Mouse (Mus musculus) gastrocnemius, postnatal 36 days (tissue): Measurements from ENCODE around the gene Aatk. TPM values are rescaled to one million over a fixed set of nuclear protein-coding genes. Genes with fewer than 3 reads are reported as not detected.

Experiments
- DNase-seq, 2 experiments: peaks; one replicate each; pipeline ENCODE4 v3.0.0; 2022
- intact Hi-C: fragments of 180-260 bp; cut with DNase I; formaldehyde crosslinking; loops from one replicate; pipeline ENCODE4 v1.15.1; 2025
- total RNA-seq, 2 experiments: library from RNA; stranded (reverse); gene quantifications; 2 replicates each; pipeline ENCODE4 v1.2.3; 2021

Gene Aatk
- total RNA-seq, 2 experiments from 2014 or later = 3.2 to 4.1 TPM

DNA sequence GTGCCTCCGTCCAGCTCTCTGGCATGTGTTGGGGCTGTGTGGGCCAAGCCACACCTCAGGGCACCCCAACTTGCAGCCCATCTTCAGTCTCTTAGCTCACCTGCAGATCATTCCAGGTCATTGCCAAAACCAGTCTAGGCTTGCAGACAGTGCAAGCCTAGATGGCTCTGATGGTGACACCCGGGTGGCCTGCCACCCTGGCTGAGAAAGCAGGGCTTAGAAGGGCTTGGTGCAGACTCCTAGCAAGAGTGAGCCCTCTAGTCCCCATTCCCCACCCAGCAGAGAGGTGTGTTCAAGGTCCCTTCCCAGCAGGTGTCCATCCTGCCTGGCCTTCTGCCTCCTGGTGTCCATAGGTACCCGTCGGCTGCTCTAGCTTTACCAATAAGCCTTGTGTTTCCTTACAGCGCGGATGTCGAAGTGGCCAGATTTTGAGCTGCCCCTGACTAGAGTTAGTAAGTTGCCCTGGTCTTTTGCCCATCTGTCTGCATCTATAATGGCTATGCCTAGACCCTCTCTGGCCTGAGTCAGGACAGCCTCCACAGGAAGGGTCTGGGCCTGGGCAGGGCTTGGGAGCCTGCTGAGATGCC is 44.2 kb downstream of the Aatk start:
- intact Hi-C loops = no loop called here
- DNase-seq = no peak

DNA sequence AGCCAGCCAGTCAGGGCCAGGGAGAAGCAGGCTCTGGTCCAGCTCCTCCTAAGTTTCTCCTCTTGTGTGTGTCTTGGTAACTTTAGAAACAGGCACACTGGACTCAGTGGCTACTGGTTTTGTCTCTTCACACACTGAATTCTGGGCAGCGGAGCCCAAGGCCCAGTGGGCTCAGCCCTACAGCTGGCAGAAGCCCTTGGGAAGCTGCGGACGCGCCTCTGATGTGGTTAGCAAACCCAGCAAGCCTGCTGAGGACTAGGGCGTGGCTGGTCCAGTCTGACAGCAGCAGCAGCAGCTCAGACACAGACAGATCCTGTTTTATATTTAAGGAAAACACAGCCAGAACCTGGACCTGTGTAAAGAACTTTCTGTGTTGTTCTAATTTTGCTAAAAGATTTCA is 44.9 kb downstream of the Aatk start:
- intact Hi-C loops = no loop called here
- no peak for DNase-seq

DNA sequence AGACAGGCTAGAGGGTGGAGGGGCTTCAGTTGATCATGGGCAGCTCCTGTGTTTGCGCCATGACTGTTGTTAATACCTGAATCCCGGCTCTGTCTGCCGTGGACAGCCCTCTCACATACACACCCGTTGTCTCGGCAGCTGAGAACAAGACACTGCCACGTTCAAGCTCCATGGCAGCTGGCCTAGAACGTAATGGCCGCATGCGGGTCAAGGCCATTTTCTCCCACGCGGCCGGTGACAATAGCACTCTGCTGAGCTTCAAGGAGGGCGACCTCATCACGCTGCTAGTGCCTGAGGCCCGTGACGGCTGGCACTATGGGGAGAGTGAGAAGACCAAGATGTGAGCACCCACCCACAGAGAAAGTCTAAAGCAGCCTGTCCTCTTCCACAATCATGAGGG is 49.6 kb downstream of the Aatk start:
- no peak for DNase-seq
- intact Hi-C loops = no loop called here

DNA sequence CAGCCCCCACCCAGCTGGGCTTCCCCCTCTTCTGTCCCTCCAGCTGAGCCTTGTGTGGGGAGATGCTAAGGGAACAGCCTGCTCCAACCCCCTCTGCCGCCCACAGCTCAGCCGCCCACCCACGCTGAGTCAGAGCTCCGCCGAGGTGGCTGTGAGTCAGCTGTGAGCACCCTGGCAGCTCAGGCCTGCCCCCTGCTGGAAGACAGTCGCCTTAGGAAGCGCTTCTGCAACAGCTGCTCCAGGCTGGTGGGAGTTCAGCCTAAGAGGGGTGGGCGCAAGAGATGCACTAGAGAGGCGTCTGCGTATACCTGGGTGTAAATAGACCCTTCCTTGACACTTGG is 55.7 kb downstream of the Aatk start:
- intact Hi-C loops = loop anchor here (1.0 kb wide), 1 partner anchor 82 kb away; no protein-coding TSS in a partner anchor
- DNase-seq = peak; percentile 85 to 88

DNA sequence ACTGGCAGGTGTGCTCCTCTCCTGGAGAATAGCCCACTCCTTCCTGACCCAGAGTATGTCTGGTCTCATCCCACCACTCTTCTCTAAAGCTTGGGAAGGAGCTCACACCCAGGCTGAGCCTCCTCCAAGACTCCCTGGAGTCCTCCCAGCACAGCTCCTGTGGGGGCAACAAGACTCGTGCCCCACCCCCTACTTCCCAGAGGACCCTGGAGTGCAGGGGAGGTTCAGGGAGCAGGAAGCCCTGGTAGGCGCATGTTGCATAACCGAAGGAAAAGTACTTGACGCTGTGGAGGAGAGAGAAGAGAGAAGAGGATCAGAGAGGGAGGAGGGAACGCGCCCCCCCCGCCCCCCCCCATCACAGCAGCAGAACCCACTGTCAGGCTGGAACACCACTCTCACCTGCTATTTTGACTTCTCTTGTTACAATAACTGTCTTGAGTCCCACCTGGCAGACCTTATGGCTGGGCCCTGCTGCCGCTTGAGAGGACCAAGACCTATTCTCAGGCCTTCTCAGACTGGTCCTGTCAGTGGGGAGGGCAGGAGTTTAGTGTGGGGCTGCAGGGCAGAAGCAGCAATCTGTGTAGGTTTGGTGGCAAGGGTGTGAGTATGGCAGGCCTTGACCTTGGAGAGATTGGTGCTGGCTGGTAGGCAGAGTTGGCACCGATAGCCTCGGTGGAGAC is 56.2 kb downstream of the Aatk start:
- DNase-seq = no peak
- intact Hi-C loops = loop anchor here (1.0 kb wide), 2 partner anchors 55 to 81 kb away; no protein-coding TSS in a partner anchor

DNA sequence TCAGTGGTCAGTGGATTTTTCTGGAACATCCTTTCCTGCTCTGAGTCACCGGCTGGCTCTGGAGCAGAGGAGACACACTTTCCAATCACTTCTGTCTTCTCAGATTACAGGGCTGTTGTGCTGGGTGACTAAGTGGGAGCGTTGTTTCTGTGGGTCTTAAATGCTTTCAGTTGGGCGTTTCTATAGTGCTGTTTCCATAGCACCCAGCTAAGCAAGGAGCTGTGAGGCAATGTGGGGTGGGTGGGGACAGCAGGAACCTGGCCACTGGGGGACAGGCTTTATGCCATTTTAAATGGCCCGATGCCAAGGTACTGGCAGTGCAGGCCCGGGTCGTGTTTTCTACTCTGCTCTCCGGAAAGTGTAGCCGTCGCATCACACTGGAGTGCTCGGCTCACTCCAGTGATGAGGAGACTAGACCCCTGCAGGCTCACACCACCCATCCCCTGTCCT is 57.8 kb downstream of the Aatk start:
- intact Hi-C loops = no loop called here
- DNase-seq = peak in 1 of 2 experiments; percentile 28

DNA sequence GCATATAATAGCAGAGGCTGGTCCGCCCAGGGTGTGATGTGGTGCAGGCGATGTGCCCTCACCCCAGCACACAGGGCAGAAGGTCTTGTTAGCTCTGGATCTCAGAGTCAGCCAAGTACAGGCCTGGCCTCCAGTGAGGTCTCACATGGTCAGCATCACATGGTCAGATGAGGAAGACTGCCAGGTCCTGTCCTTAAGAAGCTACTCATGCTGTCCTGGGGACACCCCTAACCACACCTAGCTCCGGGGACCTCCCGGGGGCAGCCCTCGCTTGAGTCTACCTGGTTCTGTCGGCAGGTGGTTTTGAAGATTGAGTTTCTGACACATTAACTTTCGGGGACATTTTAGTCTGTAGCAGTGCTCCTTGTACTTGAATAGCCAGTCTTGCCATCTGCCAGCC is 58.6 kb downstream of the Aatk start:
- intact Hi-C loops = no loop called here
- peak in 1 of 2 experiments; percentile 60 for DNase-seq

DNA sequence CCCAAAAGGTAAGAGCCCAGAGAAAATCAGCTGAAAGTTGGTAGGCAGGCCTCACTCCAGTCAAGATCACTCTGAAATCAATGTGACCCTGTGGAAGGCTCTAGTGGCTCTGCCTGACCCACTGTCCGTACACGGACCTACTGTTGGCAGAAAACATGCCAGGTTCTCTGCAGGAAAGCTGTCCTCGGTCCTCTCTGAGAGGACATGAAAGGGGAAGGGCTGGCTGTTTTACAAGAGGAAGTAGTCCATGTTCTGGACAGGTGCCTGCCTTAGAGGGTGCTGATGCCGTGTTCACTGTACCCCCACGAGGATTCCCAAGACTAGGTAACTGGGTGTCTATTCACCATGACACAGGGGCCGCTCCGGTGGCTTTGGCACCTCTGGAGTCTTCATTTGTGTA is 59.1 kb downstream of the Aatk start:
- no peak for DNase-seq
- intact Hi-C loops = no loop called here

DNA sequence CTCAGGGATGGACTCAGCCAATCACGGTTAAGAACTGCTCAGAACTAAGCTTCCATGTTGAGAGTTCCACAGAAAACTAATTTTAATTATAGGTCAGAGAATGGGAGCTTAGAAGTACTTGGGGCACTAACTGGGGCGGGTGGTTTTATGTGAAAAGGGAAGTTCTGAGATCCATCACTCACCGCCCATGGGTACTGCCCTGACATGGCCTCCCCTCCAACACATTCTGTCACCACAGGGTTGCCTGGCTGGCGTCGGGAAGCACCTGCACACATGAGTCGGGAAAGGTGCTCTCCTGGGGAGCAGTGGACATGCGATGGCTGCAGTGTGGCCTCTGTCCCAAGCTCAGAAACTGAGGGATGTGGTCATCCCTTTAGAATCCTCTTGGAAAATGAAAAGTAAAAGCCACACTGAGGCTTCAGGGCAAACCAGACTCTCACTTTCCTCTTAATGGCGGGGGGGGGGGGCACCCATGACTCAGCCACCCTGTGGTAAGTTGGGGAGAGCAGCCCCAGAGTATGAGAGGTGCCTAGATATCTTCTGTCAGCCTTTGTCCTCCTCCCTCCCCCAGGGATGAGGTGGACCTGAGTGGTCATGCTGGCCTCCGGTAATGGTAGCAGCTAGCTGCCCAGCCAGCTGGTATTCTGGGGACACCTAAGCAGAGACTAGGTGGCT is 60.1 kb downstream of the Aatk start:
- intact Hi-C loops = no loop called here

DNA sequence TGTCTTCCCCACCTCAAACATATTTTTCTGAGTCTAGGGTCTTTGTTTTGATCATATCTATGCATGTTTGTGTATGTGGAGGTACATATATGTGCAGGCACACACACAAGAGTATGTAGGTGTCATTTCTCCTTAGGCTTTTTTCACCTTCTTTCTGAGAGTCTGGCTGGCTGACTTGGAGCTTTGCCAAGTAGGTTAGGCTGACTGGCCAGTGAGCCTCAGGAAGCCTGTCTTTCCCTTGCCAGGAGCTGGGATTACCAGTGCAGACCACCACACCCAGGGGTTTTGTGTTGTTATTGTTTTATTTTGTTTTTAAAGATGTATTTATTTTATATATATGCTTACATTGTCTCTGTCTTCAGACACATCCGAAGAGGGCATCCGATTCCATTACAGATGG is 63.8 kb downstream of the Aatk start:
- no peak for DNase-seq
- intact Hi-C loops = no loop called here

More for the DNA sequence above, 60.1 kb downstream of the Aatk start:
- DNase-seq = no peak

DNA sequence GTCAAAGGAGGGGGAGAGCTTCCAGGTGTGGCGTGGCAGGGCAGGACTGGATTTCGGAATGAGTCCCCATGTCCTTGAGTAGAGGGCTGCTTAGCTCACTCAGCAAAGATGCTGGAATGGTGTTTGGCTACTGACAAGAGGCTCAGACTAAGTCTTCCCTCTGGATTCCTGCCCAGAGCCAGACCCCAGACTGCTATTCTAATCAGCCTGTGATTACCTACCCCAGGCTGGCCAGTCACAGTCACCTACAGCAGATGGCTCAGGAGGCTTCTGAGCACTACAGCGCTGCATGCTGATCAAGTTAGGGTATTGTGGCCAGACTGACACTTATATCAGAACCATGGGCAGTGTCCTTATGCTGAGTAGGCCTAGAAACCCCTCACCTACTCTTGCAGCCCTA is 64.7 kb downstream of the Aatk start:
- no peak for DNase-seq
- intact Hi-C loops = no loop called here

DNA sequence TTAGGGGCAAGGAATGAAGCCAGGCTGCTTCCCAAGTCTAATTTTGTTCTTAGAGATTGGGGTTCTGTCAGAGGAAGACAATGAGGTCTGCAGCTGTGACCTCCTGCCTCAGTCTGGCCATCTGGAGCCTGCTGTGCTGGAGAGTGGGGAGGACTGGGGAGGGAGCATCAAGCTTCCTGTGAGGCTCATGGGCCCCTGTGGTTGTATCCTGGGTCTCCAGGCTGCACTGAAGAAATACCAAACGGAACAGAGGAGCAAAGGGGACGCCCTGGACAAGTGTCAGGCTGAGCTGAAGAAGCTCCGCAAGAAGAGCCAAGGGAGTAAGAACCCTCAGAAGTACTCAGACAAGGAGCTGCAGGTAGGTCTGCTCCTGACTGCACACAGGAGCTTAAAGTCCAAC is 65.2 kb downstream of the Aatk start:
- intact Hi-C loops = no loop called here
- no peak for DNase-seq

DNA sequence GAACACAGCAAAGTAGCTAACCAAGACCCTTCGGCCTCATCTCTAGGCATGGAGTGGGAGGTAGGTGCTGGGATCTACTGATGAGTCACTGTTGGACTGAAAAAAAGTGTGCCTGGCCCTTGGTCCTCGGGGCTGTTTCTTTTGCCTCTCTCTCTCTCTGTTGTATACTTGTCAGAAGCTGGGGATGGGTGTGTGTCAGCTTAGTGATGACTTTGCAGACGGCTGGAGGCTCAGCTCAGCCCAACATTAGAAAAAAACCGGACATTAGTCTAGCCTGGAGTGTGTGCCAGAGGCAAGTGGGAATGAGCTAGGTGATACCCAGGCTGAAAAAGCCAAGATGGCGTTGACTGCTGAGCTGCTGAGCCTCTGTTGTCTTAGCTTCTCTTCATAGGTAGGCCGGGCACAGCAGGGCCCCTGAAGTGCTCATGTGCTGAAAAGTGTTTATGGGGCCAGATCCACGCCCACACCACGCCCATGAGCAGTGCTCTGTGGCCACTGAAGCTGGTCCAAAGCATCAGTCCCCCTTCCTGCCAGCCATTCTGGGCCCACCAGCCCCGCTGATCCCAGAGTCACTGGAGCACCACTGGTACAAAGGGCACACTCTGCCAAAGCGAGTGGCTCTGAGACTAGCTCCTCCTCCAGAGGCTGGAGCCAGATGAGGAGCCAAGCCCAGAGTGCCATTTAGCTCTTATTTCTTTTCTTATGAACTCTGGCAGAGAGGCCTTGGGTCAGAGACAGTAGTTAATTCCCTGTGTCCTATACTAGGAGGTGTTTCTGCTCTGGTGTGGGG is 67.2 kb downstream of the Aatk start:
- intact Hi-C loops = no loop called here
- DNase-seq = no peak

DNA sequence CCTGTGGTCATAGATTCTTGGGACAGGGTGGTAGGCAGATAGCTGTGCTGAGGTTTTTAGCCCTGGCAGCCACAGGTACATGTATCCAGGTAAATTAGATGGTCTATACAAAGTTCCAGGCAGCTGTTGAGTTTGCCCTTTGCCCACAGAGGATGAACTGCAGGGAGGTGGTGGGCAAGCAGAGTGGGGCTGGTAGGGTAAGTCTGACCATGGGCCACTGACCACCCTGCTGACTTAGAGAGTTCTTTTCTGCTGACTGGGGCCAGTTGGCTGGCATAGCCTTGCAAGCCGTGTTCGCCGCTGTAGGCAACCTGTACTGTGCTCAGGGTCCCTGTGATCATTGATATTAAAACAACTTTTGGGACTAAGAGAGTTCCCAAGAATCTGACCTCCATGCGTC is 68.3 kb downstream of the Aatk start:
- no peak for DNase-seq
- intact Hi-C loops = no loop called here

DNA sequence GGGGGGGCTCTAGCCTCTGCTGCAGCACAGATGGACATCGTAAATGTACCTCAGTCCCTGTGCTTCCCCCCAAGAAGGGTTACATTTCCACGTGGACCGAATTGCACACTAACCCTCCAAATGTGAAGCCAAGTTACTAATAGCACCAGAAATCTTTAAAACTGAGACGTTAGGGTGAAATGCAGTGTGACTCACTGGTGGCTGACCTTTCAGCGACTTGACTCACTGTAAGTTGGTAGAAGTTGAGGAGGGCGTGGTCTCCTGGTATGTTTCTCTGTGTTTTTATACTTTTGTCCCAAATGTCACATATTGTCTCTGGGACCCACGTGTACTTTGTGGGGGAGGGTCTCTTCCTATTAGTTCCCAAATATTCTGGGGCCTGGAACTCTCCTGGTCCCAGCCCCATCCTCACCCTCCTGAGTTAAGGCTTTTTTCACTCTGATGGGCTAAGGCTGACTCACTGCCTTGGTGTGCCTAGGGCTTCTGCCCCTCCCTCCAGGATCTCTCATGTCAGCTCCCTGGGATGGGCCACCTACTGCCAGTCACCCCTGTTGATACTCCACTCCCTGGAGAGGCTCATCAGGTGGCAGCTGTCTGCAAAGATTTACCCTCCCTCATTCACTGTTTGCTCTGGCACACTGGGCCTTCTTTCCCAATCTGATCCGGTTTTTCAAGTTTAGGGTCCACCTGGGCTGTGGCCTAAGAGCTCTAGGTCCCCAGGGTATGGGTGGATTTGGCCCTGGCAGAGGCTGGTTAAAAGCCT is 71.0 kb downstream of the Aatk start:
- intact Hi-C loops = no loop called here

DNA sequence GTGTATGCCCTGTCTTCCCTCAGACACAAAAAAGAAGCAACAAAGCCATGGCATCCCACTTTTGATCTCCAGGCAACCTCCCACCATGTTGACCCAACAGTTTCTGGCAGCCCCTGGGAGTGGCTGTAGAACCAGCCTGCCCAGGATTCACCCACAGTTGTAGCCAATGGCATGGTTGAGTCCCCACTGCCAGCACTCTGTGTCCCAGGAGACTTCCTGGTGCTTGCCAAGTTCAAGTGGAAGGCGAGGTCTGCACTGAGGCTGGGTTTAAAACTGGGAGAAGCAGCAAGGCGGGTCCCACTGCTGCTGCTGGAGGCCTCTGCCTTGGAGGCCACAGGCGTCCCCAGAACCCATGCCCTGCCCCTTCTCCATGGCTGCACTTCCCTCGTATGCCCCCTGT is 73.2 kb downstream of the Aatk start:
- intact Hi-C loops = no loop called here
- DNase-seq = no peak

More for the DNA sequence above, 71.0 kb downstream of the Aatk start:
- no peak for DNase-seq

DNA sequence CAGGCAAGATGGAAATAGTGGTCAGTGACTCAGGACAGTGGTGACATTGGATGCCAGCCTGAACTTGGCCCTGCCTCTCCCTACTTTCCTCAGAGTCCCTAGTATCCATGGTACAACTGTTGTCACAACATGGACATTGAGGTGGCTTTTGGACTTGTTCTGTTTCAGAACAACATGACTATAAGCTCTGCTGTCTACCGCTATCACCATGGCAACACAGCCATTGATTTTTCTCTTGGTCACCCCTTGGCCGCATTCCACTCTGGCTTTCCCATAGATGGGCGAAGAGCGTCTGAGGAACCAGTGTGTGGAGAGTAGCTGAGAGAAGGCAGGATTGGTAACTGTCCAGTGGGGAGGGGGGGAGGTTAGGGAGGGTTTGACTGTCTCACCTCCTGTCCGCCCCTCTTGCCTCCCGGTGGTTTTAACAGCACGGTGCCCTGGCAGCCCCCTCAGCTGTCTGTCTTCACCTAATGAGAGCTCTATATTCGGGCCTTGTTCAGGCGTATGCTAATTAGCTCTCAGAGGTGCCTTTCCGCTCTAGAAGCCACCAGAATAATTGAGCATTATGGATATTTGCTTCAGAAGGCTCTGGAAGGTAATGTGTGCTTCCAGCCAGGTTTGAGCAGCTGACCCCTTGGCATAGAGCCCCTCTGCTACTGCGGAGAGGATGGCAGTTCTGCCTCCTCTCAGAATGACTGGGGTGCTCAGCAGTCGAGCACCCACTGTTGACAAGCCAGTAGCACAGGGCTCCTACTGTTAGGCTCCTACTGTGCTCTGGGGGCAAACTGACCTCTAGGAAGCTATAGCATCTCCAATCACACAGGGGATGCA is 76.7 kb downstream of the Aatk start:
- intact Hi-C loops = no loop called here
- DNase-seq = no peak

DNA sequence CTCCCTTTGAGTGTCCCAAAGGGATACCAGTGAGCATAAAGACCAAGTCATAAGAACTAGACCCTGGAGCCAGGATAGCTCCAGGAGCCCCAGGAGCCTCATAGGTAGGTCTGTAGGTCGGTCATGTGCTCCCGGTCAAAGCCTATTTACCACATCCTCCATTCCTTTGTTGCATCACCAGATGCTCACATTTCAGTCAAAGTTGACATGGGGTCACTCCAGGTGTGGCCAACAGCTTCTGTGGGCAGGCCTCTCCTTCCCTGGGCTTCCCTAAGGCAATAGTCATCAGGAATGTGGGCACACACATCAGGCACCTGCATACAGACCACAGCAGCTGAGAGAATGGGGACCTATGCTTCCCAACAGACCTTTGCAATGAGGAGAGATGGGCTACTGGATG is 79.1 kb downstream of the Aatk start:
- intact Hi-C loops = no loop called here
- DNase-seq = no peak

DNA sequence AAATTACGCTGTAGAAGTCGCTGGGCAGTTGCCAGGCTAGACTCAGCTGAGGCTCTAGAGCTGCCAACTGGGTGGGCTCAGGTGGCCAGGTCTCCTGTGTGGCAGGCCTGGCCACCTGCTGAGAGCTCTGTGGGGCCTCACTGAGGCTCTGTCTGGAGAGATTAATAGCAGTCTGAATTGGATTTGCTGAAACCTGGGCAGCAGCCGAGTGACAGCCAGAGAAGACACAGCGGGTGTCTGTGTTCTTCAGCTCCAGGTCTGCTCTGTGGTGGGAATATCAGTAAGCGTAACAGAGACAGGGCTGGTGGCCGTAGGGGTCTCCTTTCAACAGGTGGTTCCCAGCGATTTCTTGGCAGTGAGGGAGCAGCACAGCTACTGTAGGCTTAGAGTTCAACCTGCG is 79.6 kb downstream of the Aatk start:
- intact Hi-C loops = no loop called here

DNA sequence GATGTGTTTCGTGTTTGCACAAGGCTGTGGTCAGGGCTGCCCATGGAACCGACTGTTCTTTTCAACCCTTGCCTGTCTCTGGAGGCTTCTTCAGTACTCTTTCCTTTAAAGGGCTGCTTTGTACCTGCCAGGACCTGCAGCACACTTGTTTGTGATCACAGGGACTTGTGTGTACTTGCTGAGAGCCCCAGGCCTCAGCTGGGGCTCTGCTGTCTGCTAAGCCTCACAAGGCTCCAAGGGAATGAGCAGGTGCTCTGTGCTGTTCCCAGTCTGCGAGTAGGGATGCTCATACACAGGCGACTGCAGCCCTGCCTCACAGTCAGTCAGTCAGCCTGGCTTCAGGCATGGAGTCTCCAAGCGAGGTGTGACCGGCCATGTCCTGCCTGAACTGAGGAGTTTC is 80.7 kb downstream of the Aatk start:
- intact Hi-C loops = no loop called here
- no peak for DNase-seq

More for the DNA sequence above, 79.6 kb downstream of the Aatk start:
- DNase-seq = no peak
